Mouse (Mus musculus) adrenal gland, postnatal 10 days (tissue): ENCODE measurements at regions not wholly inside any gene's neighbourhood (a gene's known extent, or its start where the extent isn't known, plus 50 kb on each side); places are given as distances from the start of the nearest gene placed in this dataset.

Experiments used
- DNase-seq: peaks from one replicate; pipeline ENCODE4 v3.0.0; 2021; ENCODE audit warnings: mixed read lengths

GRCm38 (mm10) chr19:56102454-56103080, 184.4 kb upstream of the Habp2 start:
- no peak for DNase-seq

GRCm38 (mm10) chr19:56105073-56105451, 181.9 kb upstream of the Habp2 start:
- DNase-seq = no peak

GRCm38 (mm10) chr19:56105452-56106091, 181.4 kb upstream of the Habp2 start:
- peak; percentile 25 for DNase-seq

GRCm38 (mm10) chr19:56108796-56109195, 178.1 kb upstream of the Habp2 start:
- no peak for DNase-seq

- DNase-seq = no peak
Measured at GRCm38 (mm10) chr19:56115552-56116284, 171.2 kb upstream of the Habp2 start.

- no peak for DNase-seq
Measured at GRCm38 (mm10) chr19:56116285-56116680, 170.7 kb upstream of the Habp2 start.

- peak; percentile 38 for DNase-seq
Measured at GRCm38 (mm10) chr19:56120723-56121122, 166.2 kb upstream of the Habp2 start.

GRCm38 (mm10) chr19:56122186-56122585, 164.8 kb upstream of the Habp2 start:
- DNase-seq = no peak

- DNase-seq = no peak
Measured at GRCm38 (mm10) chr19:56131556-56131955, 155.4 kb upstream of the Habp2 start.

GRCm38 (mm10) chr19:56132911-56133562, 153.9 kb upstream of the Habp2 start:
- DNase-seq = no peak

- DNase-seq = no peak
Measured at GRCm38 (mm10) chr19:56133565-56133964, 153.4 kb upstream of the Habp2 start.

GRCm38 (mm10) chr19:56134081-56134818, 152.7 kb upstream of the Habp2 start:
- peak; percentile 82 for DNase-seq

GRCm38 (mm10) chr19:56135306-56135928, 151.5 kb upstream of the Habp2 start:
- peak; percentile 48 for DNase-seq

GRCm38 (mm10) chr19:56140540-56140939, 146.4 kb upstream of the Habp2 start:
- no peak for DNase-seq

- DNase-seq = no peak
Measured at GRCm38 (mm10) chr19:56144221-56144620, 142.7 kb upstream of the Habp2 start.

- DNase-seq = no peak
Measured at GRCm38 (mm10) chr19:56157120-56157519, 129.8 kb upstream of the Habp2 start.

GRCm38 (mm10) chr19:56162156-56162555, 124.8 kb upstream of the Habp2 start:
- no peak for DNase-seq

- no peak for DNase-seq
Measured at GRCm38 (mm10) chr19:56169133-56169997, 117.6 kb upstream of the Habp2 start.

- no peak for DNase-seq
Measured at GRCm38 (mm10) chr19:56169998-56170274, 117.0 kb upstream of the Habp2 start.

- DNase-seq = no peak
Measured at GRCm38 (mm10) chr19:56172454-56172853, 114.5 kb upstream of the Habp2 start.

- DNase-seq = peak; percentile 63
Measured at GRCm38 (mm10) chr19:56176059-56176458, 110.9 kb upstream of the Habp2 start.
